Mouse (Mus musculus): Measurements from ENCODE around the gene Nodal. TPM values are rescaled to one million over a fixed set of nuclear protein-coding genes. Genes with fewer than 3 reads are reported as not detected.

Nodal gene
- total RNA-seq, 2 experiments from 2014 or later: 0.15 to 0.39 TPM

GRCm38 (mm10) chr10:61392584-61392983, 25.2 kb upstream of the Nodal start:
- DNase-seq (ENCODE audit: extremely low spot score in 1 of 2, low spot score in 2 of 2): no peak
- intact Hi-C loops (cut with DNase I): no loop called here

DNA sequence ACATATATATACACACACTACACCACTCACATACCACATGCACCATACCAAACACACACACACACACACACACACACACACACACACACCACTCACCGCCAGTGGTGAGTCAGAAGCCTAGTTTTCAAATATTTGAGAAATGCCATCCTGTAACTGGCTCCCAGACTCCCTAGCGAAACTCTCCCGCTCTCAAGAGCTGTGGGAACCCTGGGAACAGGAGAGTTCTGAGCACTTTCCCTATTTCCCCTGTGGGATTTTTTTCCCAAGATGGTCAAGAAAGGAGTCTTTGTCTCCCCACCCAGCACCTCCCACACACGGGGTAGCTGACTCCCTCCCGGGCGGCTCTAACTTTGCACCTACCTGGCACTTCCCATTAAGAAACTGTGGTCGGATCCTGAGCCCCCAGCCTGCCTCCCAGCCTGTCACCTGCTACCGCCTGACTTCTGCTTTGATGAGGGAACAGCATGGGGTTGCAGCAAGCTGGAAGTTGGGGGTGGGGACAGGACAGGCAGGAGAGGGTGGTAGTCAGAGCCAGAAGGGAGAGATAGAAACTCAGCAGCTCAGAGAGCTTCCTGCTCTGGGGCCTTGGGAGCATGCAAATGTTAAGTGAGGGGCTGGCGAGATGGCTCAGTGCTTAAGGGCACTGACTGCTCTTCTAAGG, 23.2 kb upstream of the Nodal start:
- intact Hi-C loops (cut with DNase I): no loop called here

GRCm38 (mm10) chr10:61398125-61398524, 19.6 kb upstream of the Nodal start:
- intact Hi-C loops (cut with DNase I): loop anchor here (2.0 kb wide), 1 partner anchor 57 kb away; no protein-coding TSS in a partner anchor
- no peak for DNase-seq (ENCODE audit: extremely low spot score in 1 of 2, low spot score in 2 of 2)

More for the DNA sequence above, 23.2 kb upstream of the Nodal start:
- DNase-seq (ENCODE audit: extremely low spot score in 1 of 2, low spot score in 2 of 2): no peak

- intact Hi-C loops (cut with DNase I): loop anchor here (2.0 kb wide), 1 partner anchor 58 kb away; no protein-coding TSS in a partner anchor
These were observed 18.5 kb upstream of the Nodal start for GRCm38 (mm10) chr10:61399156-61399734.

DNA sequence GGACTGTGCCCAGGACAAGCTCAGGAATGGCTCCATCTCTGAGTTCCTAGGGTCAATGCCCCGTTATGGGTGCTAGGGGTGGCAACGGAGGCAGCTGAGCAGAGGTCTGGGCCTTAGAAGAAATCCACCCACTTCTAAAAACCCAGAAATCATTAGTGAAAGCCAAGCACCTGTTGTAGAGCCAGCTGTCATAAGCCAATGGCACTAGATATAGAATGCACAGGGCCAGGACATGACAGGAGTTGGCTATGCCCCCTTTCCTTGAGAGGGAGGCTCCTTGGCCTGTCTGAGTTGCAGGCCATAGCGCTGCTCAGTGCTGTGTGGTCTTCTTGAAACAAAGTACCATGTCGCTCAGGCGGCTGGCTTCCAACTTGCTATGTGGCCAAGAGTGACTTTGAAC, 17.4 kb upstream of the Nodal start:
- DNase-seq (ENCODE audit: extremely low spot score in 1 of 2, low spot score in 2 of 2): no peak
- intact Hi-C loops (cut with DNase I): no loop called here

More at GRCm38 (mm10) chr10:61399156-61399734, 18.5 kb upstream of the Nodal start:
- DNase-seq (ENCODE audit: extremely low spot score in 1 of 2, low spot score in 2 of 2): peak; percentile 56 to 78

GRCm38 (mm10) chr10:61402480-61402879, 15.3 kb upstream of the Nodal start:
- no peak for DNase-seq (ENCODE audit: extremely low spot score in 1 of 2, low spot score in 2 of 2)
- intact Hi-C loops (cut with DNase I): no loop called here

DNA sequence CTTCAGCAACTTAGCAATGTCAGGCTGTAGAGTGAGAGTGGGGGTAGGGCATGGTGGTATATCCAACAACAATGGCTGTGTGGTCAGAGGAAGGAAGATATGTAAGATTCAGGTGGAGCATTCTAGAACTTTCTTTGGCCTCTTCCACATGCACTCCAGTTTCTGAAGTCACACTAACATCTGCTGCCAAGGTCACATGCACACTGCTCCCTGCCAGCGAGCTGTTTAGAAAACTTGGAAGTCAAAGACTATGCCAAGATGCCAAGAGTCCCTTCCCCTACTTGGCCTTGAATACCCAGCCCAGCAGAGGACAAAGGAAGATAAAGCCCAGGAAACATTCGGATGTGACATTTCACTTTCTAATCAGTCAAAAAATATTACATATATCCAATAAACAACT, 14.9 kb upstream of the Nodal start:
- no peak for DNase-seq (ENCODE audit: extremely low spot score in 1 of 2, low spot score in 2 of 2)
- intact Hi-C loops (cut with DNase I): no loop called here

- intact Hi-C loops (cut with DNase I): loop anchor here (5.0 kb wide), 1 partner anchor 204 kb away; no protein-coding TSS in a partner anchor
- DNase-seq (ENCODE audit: extremely low spot score in 1 of 2, low spot score in 2 of 2): no peak
These were observed 11.8 kb upstream of the Nodal start for GRCm38 (mm10) chr10:61405958-61406357.

GRCm38 (mm10) chr10:61409776-61410175, 8.0 kb upstream of the Nodal start:
- DNase-seq (ENCODE audit: extremely low spot score in 1 of 2, low spot score in 2 of 2): no peak
- intact Hi-C loops (cut with DNase I): loop anchor here (5.0 kb wide), 1 partner anchor 207 kb away; no protein-coding TSS in a partner anchor

GRCm38 (mm10) chr10:61410193-61410592, 7.6 kb upstream of the Nodal start:
- intact Hi-C loops (cut with DNase I): no loop called here

DNA sequence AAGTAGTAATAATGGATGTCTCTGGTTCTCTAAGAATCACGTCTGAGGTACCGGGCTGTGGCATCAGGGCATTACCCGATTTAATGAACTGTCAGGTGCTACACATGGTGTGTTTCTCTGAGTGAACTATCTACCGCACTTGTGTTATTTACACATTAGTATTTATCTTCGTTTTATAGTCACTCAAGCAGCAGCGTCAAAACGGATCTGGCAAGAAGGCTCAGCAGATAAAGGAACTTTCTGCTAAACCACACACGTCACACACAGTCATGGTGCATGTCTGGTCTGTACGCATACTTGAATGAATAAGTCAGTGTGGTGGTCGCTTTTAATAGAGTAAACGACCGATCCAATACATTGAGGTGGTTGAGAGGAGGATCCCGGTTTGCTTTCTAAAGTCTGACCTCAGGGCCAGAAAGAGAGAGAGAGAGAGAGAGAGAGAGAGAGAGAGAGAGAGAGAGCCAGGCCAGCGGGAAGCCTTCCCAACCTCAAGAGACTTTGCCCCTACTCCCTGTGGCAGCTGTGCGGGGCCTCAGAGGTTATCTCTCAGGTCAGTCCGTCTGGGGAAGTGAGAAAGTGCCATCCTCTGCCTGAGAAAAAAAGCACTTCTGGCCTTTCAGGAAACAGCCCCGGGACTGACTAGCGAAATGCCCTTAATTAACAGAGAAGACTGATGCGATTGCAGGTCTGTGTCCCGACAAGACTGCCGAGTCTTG, 4.7 kb upstream of the Nodal start:
- intact Hi-C loops (cut with DNase I): no loop called here

More at GRCm38 (mm10) chr10:61410193-61410592, 7.6 kb upstream of the Nodal start:
- no peak for DNase-seq (ENCODE audit: extremely low spot score in 1 of 2, low spot score in 2 of 2)

GRCm38 (mm10) chr10:61415240-61415639, 2.5 kb upstream of the Nodal start:
- intact Hi-C loops (cut with DNase I): no loop called here
- DNase-seq (ENCODE audit: extremely low spot score in 1 of 2, low spot score in 2 of 2): no peak

More for the DNA sequence above, 4.7 kb upstream of the Nodal start:
- DNase-seq (ENCODE audit: extremely low spot score in 1 of 2, low spot score in 2 of 2): no peak

DNA sequence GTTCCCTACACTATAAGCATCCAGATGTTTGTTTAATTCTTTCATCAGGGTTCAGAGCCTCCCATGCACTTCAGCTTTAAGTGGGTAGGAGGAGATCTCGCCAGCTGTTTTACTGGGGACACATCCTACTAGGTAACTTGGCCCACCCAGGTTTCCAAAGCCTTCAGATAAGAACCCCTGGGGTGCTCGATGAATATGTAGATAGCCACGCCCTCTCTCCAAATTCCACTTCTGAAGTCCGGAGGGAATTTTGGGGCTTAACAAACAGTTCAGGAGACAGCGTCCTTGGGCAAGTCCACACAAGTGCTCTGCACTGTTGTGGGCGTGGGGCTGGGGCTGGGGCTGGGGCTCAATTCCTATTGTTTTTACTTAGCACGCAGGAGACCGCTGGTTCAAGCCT, 1.9 kb upstream of the Nodal start:
- intact Hi-C loops (cut with DNase I): no loop called here
- no peak for DNase-seq (ENCODE audit: extremely low spot score in 1 of 2, low spot score in 2 of 2)

- intact Hi-C loops (cut with DNase I): no loop called here
- no peak for DNase-seq (ENCODE audit: extremely low spot score in 1 of 2, low spot score in 2 of 2)
These were observed 1.2 kb upstream of the Nodal start for GRCm38 (mm10) chr10:61416561-61416960.

GRCm38 (mm10) chr10:61417046-61417445, 726 bp upstream of the Nodal start:
- intact Hi-C loops (cut with DNase I): no loop called here
- no peak for DNase-seq (ENCODE audit: extremely low spot score in 1 of 2, low spot score in 2 of 2)

DNA sequence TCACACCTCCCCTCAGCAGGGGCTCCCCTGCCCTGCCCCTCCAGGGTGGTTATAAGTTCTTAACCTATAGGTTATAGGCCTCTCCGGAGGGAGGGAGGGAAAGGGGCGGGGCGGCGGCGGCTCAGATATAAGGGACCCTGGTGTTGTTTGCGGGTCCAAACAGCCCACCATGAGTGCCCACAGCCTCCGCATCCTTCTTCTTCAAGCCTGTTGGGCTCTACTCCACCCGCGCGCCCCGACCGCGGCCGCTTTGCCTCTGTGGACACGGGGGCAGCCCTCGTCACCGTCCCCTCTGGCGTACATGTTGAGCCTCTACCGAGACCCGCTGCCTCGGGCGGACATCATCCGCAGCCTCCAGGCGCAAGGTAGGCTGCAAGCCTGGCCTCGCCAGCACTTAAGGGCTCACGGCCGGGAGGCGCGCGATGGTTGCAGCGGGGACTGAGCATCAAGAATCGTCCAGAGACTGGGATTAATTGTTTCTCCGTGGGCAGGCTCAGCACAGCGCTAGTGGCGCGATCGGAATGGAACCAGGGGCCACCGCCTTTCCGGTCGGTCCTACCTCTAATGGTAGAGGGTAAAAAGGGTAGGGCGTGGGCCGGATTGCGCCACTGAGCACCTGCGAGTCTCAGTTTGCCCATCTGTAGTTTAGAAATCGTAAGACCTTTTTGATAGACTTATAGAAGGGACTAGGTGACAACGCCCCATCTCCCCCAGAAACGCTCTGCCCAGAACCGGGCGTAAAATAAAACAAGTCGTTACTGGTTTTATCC, 544 bp downstream of the Nodal start:
- DNase-seq (ENCODE audit: extremely low spot score in 1 of 2, low spot score in 2 of 2): peak in 1 of 2 experiments; percentile 36
- intact Hi-C loops (cut with DNase I): no loop called here

GRCm38 (mm10) chr10:61419146-61419545, 1.4 kb downstream of the Nodal start:
- intact Hi-C loops (cut with DNase I): no loop called here
- DNase-seq (ENCODE audit: extremely low spot score in 1 of 2, low spot score in 2 of 2): peak in 1 of 2 experiments; percentile 45

DNA sequence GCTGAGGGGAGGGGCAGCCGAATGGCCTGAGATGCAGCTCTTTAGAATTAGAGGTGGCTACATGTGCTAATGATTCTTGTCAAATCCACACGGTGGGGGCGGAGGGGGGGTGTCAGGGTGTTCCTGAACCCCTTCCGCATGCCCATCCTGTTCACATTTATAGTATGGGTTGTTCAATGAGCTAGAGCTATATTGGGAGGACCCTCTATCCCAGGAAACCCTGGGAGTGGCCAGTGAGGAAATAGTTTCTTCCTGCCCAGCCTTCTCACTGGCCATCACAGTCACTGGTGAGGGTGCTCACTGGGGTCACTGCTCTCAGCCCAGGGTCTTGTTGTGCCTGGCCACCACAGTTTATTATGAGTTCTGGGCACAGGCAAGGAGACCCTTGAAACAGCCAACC, 2.2 kb downstream of the Nodal start:
- no peak for DNase-seq (ENCODE audit: extremely low spot score in 1 of 2, low spot score in 2 of 2)
- intact Hi-C loops (cut with DNase I): no loop called here

DNA sequence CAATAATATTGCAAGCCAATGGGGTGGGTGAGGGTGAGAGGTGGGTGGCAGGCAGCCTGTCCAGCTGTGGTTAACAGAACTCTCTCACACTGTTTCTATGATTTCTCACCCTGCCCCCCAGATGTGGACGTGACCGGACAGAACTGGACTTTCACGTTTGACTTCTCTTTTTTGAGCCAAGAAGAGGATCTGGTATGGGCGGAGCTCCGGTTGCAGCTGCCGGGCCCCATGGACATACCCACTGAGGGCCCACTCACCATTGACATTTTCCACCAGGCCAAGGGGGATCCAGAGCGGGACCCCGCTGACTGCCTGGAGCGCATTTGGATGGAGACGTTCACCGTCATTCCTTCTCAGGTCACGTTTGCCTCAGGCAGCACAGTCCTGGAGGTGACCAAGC, 5.1 kb downstream of the Nodal start:
- DNase-seq (ENCODE audit: extremely low spot score in 1 of 2, low spot score in 2 of 2): peak in 1 of 2 experiments; percentile 41
- intact Hi-C loops (cut with DNase I): no loop called here
